Mouse (Mus musculus) forebrain, postnatal 0 days (tissue): ENCODE results near the gene Nova2. TPM values are rescaled to one million over a fixed set of nuclear protein-coding genes. Genes with fewer than 3 reads are reported as not detected.
A peak's percentile ranks its signal among the peaks of the same experiment; 100 is the strongest.

Experiments used
- ATAC-seq: fragments of 200-750 bp; cut with Nextera tagmentation; 2 replicates; pipeline ENCODE4 v1.8.0; 2017; ENCODE audit warnings: mild to moderate bottlenecking, moderate library complexity
- DNase-seq: peaks from one replicate; pipeline ENCODE4 v3.0.0-alpha.2; 2015
- H3K27ac ChIP-seq: fragments of 300-500 bp; sonication (generic); 2 replicates; pipeline ENCODE4 v1.5.1; 2014; ENCODE audit warnings: low read depth, mild to moderate bottlenecking, antibody characterized with exemption, low read length, moderate library complexity, mixed read lengths
- H3K27me3 ChIP-seq: fragments of 300-500 bp; sonication (generic); 2 replicates; pipeline ENCODE4 v1.6.1; 2014; ENCODE audit warnings: mild to moderate bottlenecking, low read length, mixed read lengths; ENCODE audit not compliant: insufficient read depth
- H3K36me3 ChIP-seq: fragments of 300-500 bp; sonication (generic); 2 replicates; pipeline ENCODE4 v1.6.1; 2014; ENCODE audit warnings: mild to moderate bottlenecking, moderate library complexity; ENCODE audit not compliant: insufficient read depth
- H3K4me1 ChIP-seq: fragments of 300-500 bp; sonication (generic); 2 replicates; pipeline ENCODE4 v1.6.1; 2014; ENCODE audit warnings: antibody characterized with exemption; ENCODE audit not compliant: insufficient read depth
- H3K4me2 ChIP-seq: fragments of 300-500 bp; sonication (generic); 2 replicates; pipeline ENCODE4 v1.6.1; 2014; ENCODE audit warnings: low read depth, mild to moderate bottlenecking, moderate library complexity
- H3K4me3 ChIP-seq: fragments of 300-500 bp; sonication (generic); 2 replicates; pipeline ENCODE4 v1.5.1; 2014; ENCODE audit warnings: low read depth, low read length, mixed read lengths
- H3K9ac ChIP-seq: fragments of 300-500 bp; sonication (generic); 2 replicates; pipeline ENCODE4 v1.6.1; 2014; ENCODE audit warnings: mild to moderate bottlenecking
- H3K9me3 ChIP-seq: fragments of 300-500 bp; sonication (generic); 2 replicates; pipeline ENCODE4 v1.6.1; 2016; ENCODE audit warnings: low read length
- CTCF ChIP-seq: sonication (generic); IDR thresholded peaks from 2 replicates; pipeline ENCODE4 v1.5.1; 2016; ENCODE audit warnings: antibody characterized with exemption, control low read depth, low read depth
- WGBS: fragments of 180-500 bp; shearing (Covaris S2); extraction: QIAGEN DNeasy Blood & Tissue Kit; methylation state at CpG from one replicate; pipeline ENCODE4 v1.1.7; 2014; 5-methylcytosine and 5-hydroxymethylcytosine counted together
- polyA plus RNA-seq: library from polyadenylated mRNA; unstranded; fragments of >200 nt; fragmentation: Nextera tagmentation; extraction: Ambion mirVana; gene quantifications from 2 replicates; pipeline ENCODE4 v1.2.1, GENCODE M21; 2015
- total RNA-seq: library from RNA; depleted of rRNA; stranded (reverse); fragments of >200 nt; gene quantifications from 2 replicates; pipeline ENCODE4 v1.2.3, GENCODE M21; 2014

The Nova2 gene
- total and polyA plus RNA-seq, 2 experiments from 2014 or later, result 11.4 to 19.5 TPM

DNA sequence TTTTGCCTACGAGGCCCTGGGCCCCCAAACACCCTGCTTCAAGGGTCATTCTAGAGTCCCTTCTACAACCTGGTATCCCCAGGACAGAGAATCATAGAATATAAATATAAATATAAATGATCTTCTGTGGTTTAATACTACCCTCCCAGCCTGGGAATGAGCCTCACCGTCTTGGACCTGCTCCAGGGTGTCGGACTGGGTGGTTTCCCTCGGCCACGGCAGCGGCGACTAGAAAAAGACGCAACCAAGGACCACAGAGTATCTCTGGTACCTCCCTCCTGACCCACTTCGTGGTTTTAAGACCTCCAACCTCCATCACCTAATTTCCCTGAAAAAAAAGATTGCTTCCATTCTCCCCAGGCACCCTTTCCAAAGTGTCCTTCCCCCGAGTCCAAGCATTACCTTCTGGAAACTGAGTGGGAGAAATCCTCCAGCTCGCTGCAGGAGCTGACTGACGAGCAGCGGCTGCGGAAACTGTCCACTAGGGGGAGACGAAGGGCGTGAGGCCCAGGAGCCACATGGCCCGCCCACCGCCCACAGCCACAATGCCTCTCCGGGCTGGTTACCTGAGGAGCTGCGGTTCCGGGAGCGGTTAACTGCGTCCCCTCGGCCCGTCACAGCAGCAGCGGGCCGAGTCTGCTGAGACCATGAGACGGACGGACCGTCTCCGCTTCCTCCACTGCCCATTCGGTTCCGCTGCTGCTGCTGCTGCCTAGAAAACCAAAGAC, 33.7 kb upstream of the Nova2 start:
- Histone ChIP-seq H3K9ac (peak overlapping the region; percentile 42), H3K27ac (peak overlapping the region; percentile 46; the same call in 1 of the 2 replicates), H3K9me3 (no peaks in the 10 kb centered on the region), H3K4me2 (peak overlapping the region; percentile 60), H3K36me3 (no peaks in the 10 kb centered on the region), H3K4me1 (peaks cover 8% of the 10 kb centered on the region; the same call in 1 of the 2 replicates), H3K27me3 (no peaks in the 10 kb centered on the region), H3K4me3 (peak overlapping the region; percentile 45)
- DNase-seq (peak; percentile 94), ATAC-seq (peak; percentile 84)
- TF ChIP-seq CTCF, result peak; percentile 99
- WGBS, result 20% methylated on average over 33 of the region's 33 CpGs

GRCm38 (mm10) chr7:18893009-18893408, 32.7 kb upstream of the Nova2 start:
- Histone ChIP-seq H3K36me3 (no peaks in the 10 kb centered on the region), H3K9me3 (no peaks in the 10 kb centered on the region), H3K27me3 (no peaks in the 10 kb centered on the region), H3K4me2 (peak overlapping the region; percentile 60), H3K9ac (peak overlapping the region; percentile 42), H3K4me1 (peaks cover 8% of the 10 kb centered on the region; the same call in 1 of the 2 replicates), H3K4me3 (peak overlapping the region; percentile 45), H3K27ac (no peak overlapping the region; the same call in 1 of the 2 replicates)
- no peak for TF ChIP-seq CTCF
- no peak for DNase-seq
- peak; percentile 14; the same call in 1 of the 2 replicates for ATAC-seq
- WGBS, result 44% methylated on average over 26 of the region's 27 CpGs

GRCm38 (mm10) chr7:18893651-18894430, 31.8 kb upstream of the Nova2 start:
- 3% methylated on average over 41 of the region's 41 CpGs for WGBS
- Histone ChIP-seq H3K27ac (no peak overlapping the region), H3K36me3 (no peaks in the 10 kb centered on the region), H3K27me3 (no peaks in the 10 kb centered on the region), H3K4me1 (peaks cover 8% of the 10 kb centered on the region; the same call in 1 of the 2 replicates), H3K9ac (peak overlapping the region; percentile 42), H3K4me2 (peak overlapping the region; percentile 60), H3K9me3 (no peaks in the 10 kb centered on the region), H3K4me3 (peak overlapping the region; percentile 45)
- peak; percentile 55 for DNase-seq
- ATAC-seq, result peak; percentile 16
- TF ChIP-seq CTCF, result no peak

DNA sequence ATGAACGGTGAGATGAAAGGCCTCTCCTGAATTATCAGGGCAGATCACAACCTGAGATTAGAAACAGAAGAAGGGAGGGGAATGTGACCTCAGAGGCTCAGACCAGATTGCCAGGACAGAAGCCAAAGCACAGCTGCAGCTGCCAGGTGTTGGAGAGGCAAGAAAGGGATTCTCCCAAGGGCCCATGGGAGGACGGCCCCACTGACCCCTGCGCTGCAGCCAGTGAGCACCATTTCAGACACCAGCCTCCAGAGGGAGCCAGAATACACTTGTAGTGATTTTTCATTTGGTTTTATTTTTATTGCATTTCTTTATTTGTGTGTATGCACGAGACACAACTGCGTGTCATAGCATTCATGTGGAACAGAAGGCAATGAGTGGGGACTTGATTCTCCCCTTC, 29.2 kb upstream of the Nova2 start:
- DNase-seq (peak; percentile 73), ATAC-seq (peak; percentile 6; the same call in 1 of the 2 replicates)
- Histone ChIP-seq H3K36me3 (no peaks in the 10 kb centered on the region), H3K27ac (no peak overlapping the region), H3K27me3 (no peaks in the 10 kb centered on the region), H3K9ac (no peak overlapping the region), H3K4me1 (peaks cover 8% of the 10 kb centered on the region; the same call in 1 of the 2 replicates), H3K4me2 (no peak overlapping the region), H3K9me3 (no peaks in the 10 kb centered on the region), H3K4me3 (no peak overlapping the region)
- TF ChIP-seq CTCF, result peak; percentile 83
- 25% methylated on average over 5 of the region's 5 CpGs for WGBS

GRCm38 (mm10) chr7:18900513-18900912, 25.2 kb upstream of the Nova2 start:
- no peaks in the 10 kb centered on the region for H3K9me3 ChIP-seq
- ATAC-seq, result no peak
- no peak overlapping the region for H3K4me3 ChIP-seq
- no peak for TF ChIP-seq CTCF
- no peaks in the 10 kb centered on the region for H3K4me1 ChIP-seq
- no peak overlapping the region for H3K4me2 ChIP-seq
- H3K27ac ChIP-seq, result no peak overlapping the region
- H3K9ac ChIP-seq, result no peak overlapping the region
- DNase-seq, result no peak
- H3K27me3 ChIP-seq, result no peaks in the 10 kb centered on the region
- 0 out of 2 replicates have a peak, but pooled peaks cover 3% of the 10 kb centered on the region for H3K36me3 ChIP-seq
- 87% methylated on average over 2 of the region's 2 CpGs for WGBS

DNA sequence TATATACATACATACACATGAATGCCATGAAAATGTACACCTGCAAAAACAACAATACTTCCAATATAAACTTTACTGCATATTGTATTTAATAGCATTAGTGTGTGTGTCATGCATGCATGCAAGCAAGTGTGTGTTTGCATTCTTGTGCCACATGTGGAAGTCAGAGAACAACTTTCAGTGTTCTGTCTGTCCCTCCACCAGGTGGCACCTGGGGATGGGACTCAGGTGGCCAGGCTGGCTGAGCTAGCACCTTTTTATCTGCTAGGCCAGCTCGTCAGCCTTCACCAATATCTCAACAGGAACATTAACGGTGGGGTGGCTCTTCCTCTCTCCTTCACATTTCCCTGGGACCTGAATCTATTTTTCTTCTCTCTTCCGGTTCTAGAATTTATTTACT, 23.2 kb upstream of the Nova2 start:
- Histone ChIP-seq H3K27me3 (no peaks in the 10 kb centered on the region), H3K27ac (no peak overlapping the region), H3K36me3 (0 out of 2 replicates have a peak, but pooled peaks cover 3% of the 10 kb centered on the region), H3K4me3 (no peak overlapping the region), H3K9me3 (no peaks in the 10 kb centered on the region), H3K9ac (no peak overlapping the region), H3K4me1 (no peaks in the 10 kb centered on the region), H3K4me2 (no peak overlapping the region)
- no peak for DNase-seq
- 58% methylated on average over 3 of the region's 3 CpGs for WGBS
- peak; percentile 40; the same call in 1 of the 2 replicates for TF ChIP-seq CTCF
- no peak for ATAC-seq

DNA sequence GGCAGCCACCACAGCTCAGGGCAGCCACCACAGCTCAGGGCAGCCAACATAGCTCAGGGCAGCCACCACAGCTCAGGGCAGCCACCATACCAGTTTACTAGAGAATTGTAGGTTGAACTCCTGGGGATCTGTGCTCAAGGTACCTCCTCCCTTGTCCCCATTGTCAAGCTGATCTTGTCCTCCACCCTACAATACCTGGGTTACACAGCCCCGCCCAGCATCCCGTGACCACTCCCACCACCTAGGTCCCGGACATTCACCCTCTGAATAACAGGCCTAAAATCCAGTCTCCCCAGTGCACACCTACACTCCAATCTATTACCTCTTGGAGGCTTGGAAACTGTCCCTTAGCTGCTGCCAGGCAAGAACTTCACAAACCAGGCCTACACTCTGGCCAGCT, 20.7 kb upstream of the Nova2 start:
- Histone ChIP-seq H3K9ac (no peak overlapping the region), H3K36me3 (0 out of 2 replicates have a peak, but pooled peaks cover 3% of the 10 kb centered on the region), H3K4me1 (no peaks in the 10 kb centered on the region), H3K27me3 (no peaks in the 10 kb centered on the region), H3K4me3 (no peak overlapping the region), H3K9me3 (no peaks in the 10 kb centered on the region), H3K4me2 (no peak overlapping the region), H3K27ac (no peak overlapping the region)
- no peak for DNase-seq
- WGBS, result 83% methylated on average over 3 of the region's 3 CpGs
- TF ChIP-seq CTCF, result no peak
- no peak for ATAC-seq
